Mouse (Mus musculus) fat pad, adult 2 months (tissue): ENCODE results near the gene Fam98a.

Experiments
- DNase-seq: peaks from one replicate; pipeline ENCODE4 v3.0.0-alpha.2; 2011; ENCODE audit warnings: low read depth, low spot score; ENCODE audit errors: extremely low read depth

Fam98a gene

GRCm38 (mm10) chr17:75551512-75552400 is at the start of gene Fam98a:
Gene Fam98a (minus strand): TSS chr17:75551946.
- peak; percentile 57 for DNase-seq

GRCm38 (mm10) chr17:75598652-75599051 is 46.9 kb upstream of the Fam98a start:
- no peak for DNase-seq

GRCm38 (mm10) chr17:75582738-75583137 is 31.0 kb upstream of the Fam98a start:
- no peak for DNase-seq

- no peak for DNase-seq
Measured at GRCm38 (mm10) chr17:75575608-75576007, 23.9 kb upstream of the Fam98a start.

- DNase-seq, result no peak
Measured at GRCm38 (mm10) chr17:75558041-75558440, 6.3 kb upstream of the Fam98a start.

- no peak for DNase-seq
Measured at GRCm38 (mm10) chr17:75557031-75557430, 5.3 kb upstream of the Fam98a start.

GRCm38 (mm10) chr17:75550771-75551413 is 854 bp downstream of the Fam98a start:
- no peak for DNase-seq

GRCm38 (mm10) chr17:75544262-75544661 is 7.5 kb downstream of the Fam98a start:
- DNase-seq, result no peak

- DNase-seq, result no peak
Measured at GRCm38 (mm10) chr17:75543434-75543833, 8.3 kb downstream of the Fam98a start.

GRCm38 (mm10) chr17:75539841-75540240 is 11.9 kb downstream of the Fam98a start:
- DNase-seq, result no peak

GRCm38 (mm10) chr17:75539130-75539529 is 12.6 kb downstream of the Fam98a start:
- DNase-seq, result no peak

- no peak for DNase-seq
Measured at GRCm38 (mm10) chr17:75538431-75538830, 13.3 kb downstream of the Fam98a start.

GRCm38 (mm10) chr17:75537050-75537445 is 14.7 kb downstream of the Fam98a start:
- DNase-seq, result no peak

- DNase-seq, result no peak
Measured at GRCm38 (mm10) chr17:75536396-75537049, 15.2 kb downstream of the Fam98a start.

- DNase-seq, result no peak
Measured at GRCm38 (mm10) chr17:75535612-75536011, 16.1 kb downstream of the Fam98a start.

- no peak for DNase-seq
Measured at GRCm38 (mm10) chr17:75534314-75535020, 17.3 kb downstream of the Fam98a start.

GRCm38 (mm10) chr17:75532469-75532986 is 19.2 kb downstream of the Fam98a start:
- no peak for DNase-seq

- no peak for DNase-seq
Measured at GRCm38 (mm10) chr17:75529222-75529935, 22.4 kb downstream of the Fam98a start.

GRCm38 (mm10) chr17:75526411-75526810 is 25.3 kb downstream of the Fam98a start:
- DNase-seq, result no peak

- no peak for DNase-seq
Measured at GRCm38 (mm10) chr17:75523812-75524211, 27.9 kb downstream of the Fam98a start.
